Mouse (Mus musculus) left cerebral cortex, adult 2 months (tissue): ENCODE results near the gene Gm8159. TPM values are rescaled to one million over a fixed set of nuclear protein-coding genes. Genes with fewer than 3 reads are reported as not detected.
"Not testable (repeated sequence)": the region's sequence is repeated elsewhere in the genome, so short reads cannot be mapped to it uniquely, and the experiment has no call there.

Source experiments
- DNase-seq, 2 experiments: peaks; one replicate each; pipeline ENCODE4 v3.0.0; 2021 to 2022; ENCODE audit warnings: low spot score in 2 of 2, mixed read lengths in 1 of 2; ENCODE audit errors: extremely low spot score in 1 of 2
- H3K27ac ChIP-seq: fragments of 200-600 bp; 2 replicates; pipeline ENCODE4 v1.8.1; 2022
- H3K4me3 ChIP-seq: fragments of 200-600 bp; 2 replicates; pipeline ENCODE4 v1.8.1; 2022
- CTCF ChIP-seq: fragments of 200-600 bp; IDR thresholded peaks from 2 replicates; pipeline ENCODE4 v1.8.1; 2022; ENCODE audit warnings: antibody characterized with exemption, mild to moderate bottlenecking, moderate library complexity
- intact Hi-C: fragments of 180-260 bp; cut with DNase I; formaldehyde crosslinking; loops from one replicate; pipeline ENCODE4 v1.15.1; 2025
- long read RNA-seq, 2 experiments: library from polyadenylated mRNA; stranded (forward); transcript quantifications; one replicate each; pipeline ENCODE4 v2.0.0; 2021; ENCODE audit warnings: borderline mapping rate in 2 of 2
- total RNA-seq, 2 experiments: library from RNA; stranded (reverse); gene quantifications; 2 replicates each; pipeline ENCODE4 v1.2.3; 2021

Gene Gm8159
- under 1 TPM; 0.48 to 0.56 TPM for total RNA-seq
- long read RNA-seq, experiment 1, result 0 reads
- long read RNA-seq, experiment 2, result 0 reads

DNA sequence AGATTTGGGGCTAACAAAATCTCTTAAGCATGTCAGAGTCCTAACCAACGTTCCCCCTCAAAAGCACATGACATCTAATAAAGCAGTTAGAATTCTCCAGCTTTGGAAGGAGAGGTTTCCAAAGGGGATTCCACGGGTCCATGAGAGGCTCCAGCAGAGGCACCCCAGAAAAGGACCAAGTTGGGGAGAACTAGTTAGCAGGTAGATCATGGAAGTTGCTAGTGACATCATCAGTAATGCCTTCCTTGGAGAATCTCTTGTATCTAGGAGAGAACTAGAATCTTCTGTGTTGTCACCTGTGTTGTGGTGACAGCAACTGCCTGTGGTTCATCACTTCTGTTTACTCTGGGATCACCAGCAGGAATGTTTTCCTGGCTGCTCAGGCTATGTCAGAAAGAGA is at the start of gene Gm8159:
TSS of gene Gm8159 (plus strand) at position 301 of the 400 bp plus-strand sequence.
- H3K27ac ChIP-seq, intact Hi-C loops, H3K4me3 ChIP-seq, DNase-seq: not testable (repeated sequence)

DNA sequence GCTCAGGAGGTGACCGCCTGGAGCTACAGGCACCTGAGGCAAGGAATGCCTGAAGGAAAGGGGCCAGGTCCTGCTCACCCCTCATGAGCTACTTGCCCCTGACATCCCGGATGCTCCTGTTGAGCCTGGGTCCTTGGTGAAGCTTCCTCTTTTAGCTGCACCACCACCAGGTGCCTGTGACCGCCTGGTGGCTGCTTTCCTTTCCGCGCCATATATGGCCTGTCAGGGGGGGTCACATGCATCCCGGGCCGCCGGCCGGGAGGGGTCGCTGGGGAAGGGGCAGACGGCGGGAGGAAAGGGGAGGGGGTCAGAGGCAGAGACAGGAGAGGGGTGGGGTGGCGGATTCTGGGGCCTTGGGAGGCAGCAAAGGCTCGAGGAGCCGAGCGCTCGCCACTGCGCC is 17.2 kb downstream of the Gm8159 start:
- H3K4me3 ChIP-seq, H3K27ac ChIP-seq, intact Hi-C loops: not testable (repeated sequence)
- DNase-seq, result peak; percentile 8 to 9

- H3K27ac ChIP-seq, H3K4me3 ChIP-seq, intact Hi-C loops: not testable (repeated sequence)
- TF ChIP-seq CTCF, result peak; percentile 21
- DNase-seq, result peak; percentile 15 to 21
Observed at GRCm38 (mm10) chr14:4650324-4650723, 18.2 kb downstream of the Gm8159 start.

- intact Hi-C loops, H3K4me3 ChIP-seq: not testable (repeated sequence)
Observed at GRCm38 (mm10) chr14:4663892-4664291, 31.7 kb downstream of the Gm8159 start, which contains the start of gene Gm3239. Gene Gm3239 (plus strand): TSS chr14:4664192.

More at GRCm38 (mm10) chr14:4663892-4664291, 31.7 kb downstream of the Gm8159 start, which contains the start of gene Gm3239:
- DNase-seq, H3K27ac ChIP-seq: not testable (repeated sequence)

Other genes starting within 250 kb of the Gm8159 start
- not detected for gene Gm3159, start 234.8 kb upstream of the Gm8159 start, total RNA-seq
- gene Gm3164, start 216.9 kb upstream of the Gm8159 start, total RNA-seq, result under 1 TPM in 1 of 2 experiments, not detected in 1; 0.84 TPM
- gene Gm3173, start 201.4 kb upstream of the Gm8159 start, total RNA-seq, result 1 to 10 TPM; 2.0 to 3.4 TPM
- not detected for gene Gm3182, start 150.6 kb upstream of the Gm8159 start, total RNA-seq
- gene Gm3047, start 76.9 kb upstream of the Gm8159 start, total RNA-seq, result not detected
- under 1 TPM; 0.54 to 0.57 TPM for gene Gm3239, start 31.8 kb downstream of the Gm8159 start, total RNA-seq
- not detected for gene Gm7876, start 76.9 kb downstream of the Gm8159 start, total RNA-seq
- gene Gm3252, start 94.4 kb downstream of the Gm8159 start, total RNA-seq, result under 1 TPM in 1 of 2 experiments, not detected in 1; 0.41 TPM
- not detected for gene Gm9602, start 144.0 kb downstream of the Gm8159 start, total RNA-seq
- not detected for gene Gm3269, start 205.8 kb downstream of the Gm8159 start, total RNA-seq
- 1 to 10 TPM; 5.4 to 6.1 TPM for gene Gm3264, start 223.2 kb downstream of the Gm8159 start, total RNA-seq